Comparison of ENCODE assay signal across 26 mouse cellular contexts in the genomic region with DNA sequence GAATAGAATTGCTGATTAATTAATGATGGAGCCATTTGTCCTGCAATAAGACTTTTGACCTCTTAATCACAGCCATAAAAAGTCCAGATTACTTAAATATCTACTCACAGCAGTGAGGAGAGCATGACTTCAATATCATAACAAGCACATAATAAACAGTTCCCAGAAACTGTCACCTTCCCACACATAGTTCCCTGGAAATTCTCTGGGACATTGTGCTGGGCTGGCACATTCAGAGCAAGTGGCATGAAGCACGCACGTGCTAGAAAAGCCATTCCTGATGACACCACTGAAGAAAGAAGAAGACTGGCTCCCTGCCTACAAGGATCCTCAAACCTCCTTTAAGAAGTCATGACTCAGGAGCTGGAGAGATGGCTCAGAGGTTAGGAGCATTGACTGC. TPM values are rescaled to one million over a fixed set of nuclear protein-coding genes. Genes with fewer than 3 reads are reported as not detected.
DNase-seq lines count a peak whose midpoint lies in the region; ATAC-seq and TF ChIP-seq lines count a peak whose summit lies in the region.
"Had no signal": no experiment of that assay in that cellular context is flagged by ENCODE, and none has a peak within 500 bp of the region (broad histone marks: within the 10 kb centered on the region; RNA-seq: fewer than 3 reads in every experiment).

No protein-coding gene starts in this region.

- H3K36me3 ChIP-seq in kidney, postnatal 0 days (ENCODE audit: insufficient read depth, low read length): no peaks in the 10 kb centered on the region
- H3K36me3 ChIP-seq in kidney, embryonic 14.5 days (ENCODE audit: control insufficient read depth, insufficient read depth, low read length): no peaks in the 10 kb centered on the region
- no peaks in the 10 kb centered on the region for H3K36me3 ChIP-seq in intestine, postnatal 0 days (ENCODE audit: control insufficient read depth, insufficient read depth)
- no peaks in the 10 kb centered on the region for H3K36me3 ChIP-seq in forebrain, embryonic 11.5 days (ENCODE audit: control insufficient read depth, insufficient read depth, low read length)
- H3K36me3 ChIP-seq: embryonic facial prominence, embryonic 15.5 days; forebrain, embryonic 10.5 days; forebrain, embryonic 15.5 days; heart, embryonic 15.5 days had no signal

- no peaks in the 10 kb centered on the region for H3K9me3 ChIP-seq in kidney, postnatal 0 days (replicated peaks; ENCODE audit: low read length)
- H3K9me3 ChIP-seq in kidney, embryonic 14.5 days (ENCODE audit: control insufficient read depth, low read length): no peaks in the 10 kb centered on the region
- H3K9me3 ChIP-seq in intestine, postnatal 0 days (ENCODE audit: control insufficient read depth): no peaks in the 10 kb centered on the region
- H3K9me3 ChIP-seq in forebrain, embryonic 11.5 days (ENCODE audit: control insufficient read depth, low read length): no peaks in the 10 kb centered on the region
- H3K9me3 ChIP-seq: embryonic facial prominence, embryonic 15.5 days; forebrain, embryonic 10.5 days; forebrain, embryonic 15.5 days; heart, embryonic 15.5 days; hindbrain, embryonic 13.5 days had no signal

- no peak for ATAC-seq in kidney, postnatal 0 days (replicated peaks; ENCODE audit: low FRiP score, low read depth)
- ATAC-seq in kidney, embryonic 14.5 days (ENCODE audit: low FRiP score, low TSS enrichment): no peak
- peak; percentile 99 for ATAC-seq in intestine, postnatal 0 days
- ATAC-seq in forebrain, embryonic 11.5 days (replicated peaks; ENCODE audit: low FRiP score): no peak
- ATAC-seq: activated CD4-positive, CD25-positive, alpha-beta regulatory T cell, adult 4 months; forebrain, embryonic 15.5 days; Patski had no signal

- H3K4me3 ChIP-seq in kidney, postnatal 0 days (replicated peaks; ENCODE audit: low read depth, low read length): no peak overlapping the region
- H3K4me3 ChIP-seq in kidney, embryonic 14.5 days (ENCODE audit: low read length): no peak overlapping the region
- no peak overlapping the region for H3K4me3 ChIP-seq in intestine, postnatal 0 days (ENCODE audit: low read depth, low read length)
- H3K4me3 ChIP-seq in forebrain, embryonic 11.5 days (ENCODE audit: low read depth, low read length): no peak overlapping the region
- H3K4me3 ChIP-seq: embryonic facial prominence, embryonic 15.5 days; erythroblast, embryonic 14.5 days; forebrain, embryonic 10.5 days; forebrain, embryonic 15.5 days; heart, adult 2 months; heart, embryonic 15.5 days; hindbrain, embryonic 13.5 days had no signal

- no peak for TF ChIP-seq CTCF in kidney, postnatal 0 days (IDR thresholded peaks at IDR 0.05; ENCODE audit: low read depth)
- no peak for TF ChIP-seq CTCF in intestine, postnatal 0 days (IDR thresholded peaks at IDR 0.05; ENCODE audit: low read depth)

- H3K4me1 ChIP-seq in kidney, postnatal 0 days (replicated peaks; ENCODE audit: insufficient read depth, low read length): no peaks in the 10 kb centered on the region
- H3K4me1 ChIP-seq in kidney, embryonic 14.5 days (ENCODE audit: control insufficient read depth, insufficient read depth, low read length): no peaks in the 10 kb centered on the region
- no peaks in the 10 kb centered on the region for H3K4me1 ChIP-seq in intestine, postnatal 0 days (replicated peaks; ENCODE audit: control insufficient read depth, insufficient read depth, low read length)
- H3K4me1 ChIP-seq in forebrain, embryonic 11.5 days (replicated peaks; ENCODE audit: control insufficient read depth, insufficient read depth, low read length): no peaks in the 10 kb centered on the region
- H3K4me1 ChIP-seq: embryonic facial prominence, embryonic 15.5 days; forebrain, embryonic 10.5 days; forebrain, embryonic 15.5 days; heart, embryonic 15.5 days; hindbrain, embryonic 13.5 days had no signal

- WGBS in kidney, postnatal 0 days: 45% methylated on average over 2 of the region's 2 CpGs
- WGBS in kidney, embryonic 14.5 days: 55% methylated on average over 2 of the region's 2 CpGs
- WGBS in intestine, postnatal 0 days: 56% methylated on average over 2 of the region's 2 CpGs
- 96% methylated on average over 2 of the region's 2 CpGs for WGBS in forebrain, embryonic 11.5 days

- H3K27me3 ChIP-seq in kidney, postnatal 0 days (ENCODE audit: insufficient read depth, low read length): no peaks in the 10 kb centered on the region
- no peaks in the 10 kb centered on the region for H3K27me3 ChIP-seq in kidney, embryonic 14.5 days (ENCODE audit: control insufficient read depth, insufficient read depth, low read length)
- no peaks in the 10 kb centered on the region for H3K27me3 ChIP-seq in intestine, postnatal 0 days (replicated peaks; ENCODE audit: control insufficient read depth, insufficient read depth, low read length)
- H3K27me3 ChIP-seq in forebrain, embryonic 11.5 days (ENCODE audit: control insufficient read depth, insufficient read depth, low read length): no peaks in the 10 kb centered on the region
- H3K27me3 ChIP-seq: embryonic facial prominence, embryonic 15.5 days; forebrain, embryonic 15.5 days; heart, embryonic 15.5 days; hindbrain, embryonic 13.5 days had no signal

- no peak overlapping the region for H3K9ac ChIP-seq in kidney, postnatal 0 days (ENCODE audit: low read depth, low read length)
- H3K9ac ChIP-seq in kidney, embryonic 14.5 days (ENCODE audit: low read depth, low read length): no peak overlapping the region
- no peak overlapping the region for H3K9ac ChIP-seq in intestine, postnatal 0 days (ENCODE audit: low read depth, low read length)
- no peak overlapping the region for H3K9ac ChIP-seq in forebrain, embryonic 11.5 days (ENCODE audit: low read length)
- H3K9ac ChIP-seq: embryonic facial prominence, embryonic 15.5 days; forebrain, embryonic 15.5 days; heart, embryonic 15.5 days; hindbrain, embryonic 13.5 days had no signal

- H3K27ac ChIP-seq in kidney, postnatal 0 days: no peak overlapping the region
- H3K27ac ChIP-seq in kidney, embryonic 14.5 days (ENCODE audit: low read depth, low read length): no peak overlapping the region
- no peak overlapping the region for H3K27ac ChIP-seq in intestine, postnatal 0 days (ENCODE audit: low read depth, low read length)
- H3K27ac ChIP-seq in forebrain, embryonic 11.5 days (ENCODE audit: low read depth, low read length): no peak overlapping the region
- H3K27ac ChIP-seq: embryonic facial prominence, embryonic 15.5 days; forebrain, embryonic 10.5 days; forebrain, embryonic 15.5 days; heart, adult 2 months; heart, embryonic 15.5 days; hindbrain, embryonic 13.5 days had no signal

- no peak overlapping the region for H3K4me2 ChIP-seq in kidney, postnatal 0 days (ENCODE audit: low read length)
- H3K4me2 ChIP-seq in kidney, embryonic 14.5 days (replicated peaks; ENCODE audit: low read depth, low read length): no peak overlapping the region
- H3K4me2 ChIP-seq in intestine, postnatal 0 days (replicated peaks; ENCODE audit: low read depth): no peak overlapping the region
- H3K4me2 ChIP-seq in forebrain, embryonic 11.5 days (ENCODE audit: low read depth, low read length, severe bottlenecking): no peak overlapping the region
- H3K4me2 ChIP-seq: embryonic facial prominence, embryonic 15.5 days; forebrain, embryonic 15.5 days; heart, embryonic 11.5 days; heart, embryonic 15.5 days; hindbrain, embryonic 13.5 days had no signal

- peak; percentile 18 for DNase-seq in kidney, postnatal 0 days (ENCODE audit: low spot score)
- DNase-seq in layer of hippocampus, postnatal 36 days: peak; percentile 2 to 8
- DNase-seq in layer of hippocampus, adult 9-10 months (ENCODE audit: low spot score): no peak
- peak; percentile 18 for DNase-seq in adipocyte (ENCODE audit: low spot score)
- no peak for DNase-seq in forebrain, embryonic 11.5 days (ENCODE audit: low spot score)
- no peak for DNase-seq in neural tube, embryonic 10.5 days (ENCODE audit: extremely low spot score, low spot score)
- DNase-seq: adrenal gland, adult 2 months; adrenal gland, postnatal 25 days; cerebellum, adult 2 months; cerebellum, postnatal 10 days; gastrocnemius, postnatal 14 days; heart, adult 2 months; heart, postnatal 14 days had no signal

RNA-seq across cellular contexts. Expression of gene Gria2, which starts 43.0 kb away (rescaled TPM):
- 0.36 and 0.38 TPM in 2 replicates for polyA plus RNA-seq in kidney, postnatal 0 days (2015; fragmentation: Nextera tagmentation; extraction: Ambion mirVana)
- polyA plus RNA-seq in kidney, embryonic 14.5 days (2014; fragmentation: Nextera tagmentation; extraction: Ambion mirVana): 0.87 and 1.0 TPM in 2 replicates
- total RNA-seq in layer of hippocampus, postnatal 36 days (2021): 100 to 1,000 TPM; 669 to 720 TPM
- polyA plus RNA-seq in intestine, postnatal 0 days (2015; fragmentation: Nextera tagmentation; extraction: Ambion mirVana): 0.76 and 0.93 TPM in 2 replicates
- polyA plus RNA-seq in forebrain, embryonic 11.5 days (2014; fragmentation: Nextera tagmentation; extraction: Ambion mirVana): 14.6 and 14.7 TPM in 2 replicates
- total RNA-seq: MEL had no signal
- polyA plus RNA-seq: C2C12; erythroblast, embryonic 14.5 days; heart, adult 2 months; Patski had no signal

Comparison
In these comparisons a context has a peak if more than half of its experiments do, and no peak if none do; other contexts are left out.
1. DNase-seq: peak in kidney, postnatal 0 days (single experiment), layer of hippocampus, postnatal 36 days (2 of 2) and adipocyte (single experiment); none in layer of hippocampus, adult 9-10 months (single experiment), forebrain, embryonic 11.5 days (single experiment) and neural tube, embryonic 10.5 days (single experiment).